Mouse (Mus musculus) embryonic facial prominence, embryonic 14.5 days (tissue): ENCODE measurements around the gene Dnm3. TPM values are rescaled to one million over a fixed set of nuclear protein-coding genes. Genes with fewer than 3 reads are reported as not detected.

Source experiments
- ATAC-seq: fragments of 200-750 bp; cut with Nextera tagmentation; 2 replicates; pipeline ENCODE4 v1.8.0; 2017; ENCODE audit warnings: low read depth, moderate number of reproducible peaks, moderate TSS enrichment
- DNase-seq: peaks from one replicate; pipeline ENCODE4 v3.0.0-alpha.2; 2015; ENCODE audit warnings: low spot score
- H3K27ac ChIP-seq: fragments of 300-500 bp; sonication (generic); replicated peaks from 2 replicates; pipeline ENCODE4 v1.5.1; 2014; ENCODE audit warnings: low read depth, mild to moderate bottlenecking, low read length, moderate library complexity
- H3K27me3 ChIP-seq: fragments of 300-500 bp; sonication (generic); replicated peaks from 2 replicates; pipeline ENCODE4 v1.6.1; 2014; ENCODE audit warnings: low read length; ENCODE audit not compliant: control insufficient read depth, insufficient read depth
- H3K36me3 ChIP-seq: fragments of 300-500 bp; sonication (generic); 2 replicates; pipeline ENCODE4 v1.6.1; 2014; ENCODE audit warnings: low read length, mixed read lengths; ENCODE audit not compliant: control insufficient read depth, insufficient read depth
- H3K4me1 ChIP-seq: fragments of 300-500 bp; sonication (generic); 2 replicates; pipeline ENCODE4 v1.6.1; 2014; ENCODE audit warnings: antibody characterized with exemption, low read length; ENCODE audit not compliant: control insufficient read depth, insufficient read depth
- H3K4me2 ChIP-seq: fragments of 300-500 bp; sonication (generic); 2 replicates; pipeline ENCODE4 v1.6.1; 2014; ENCODE audit warnings: low read depth, mild to moderate bottlenecking, low read length, moderate library complexity, mixed read lengths
- H3K4me3 ChIP-seq: fragments of 300-500 bp; sonication (generic); 2 replicates; pipeline ENCODE4 v1.5.1; 2014; ENCODE audit warnings: low read depth, mild to moderate bottlenecking, low read length
- H3K9ac ChIP-seq: fragments of 300-500 bp; sonication (generic); 2 replicates; pipeline ENCODE4 v1.6.1; 2014; ENCODE audit warnings: low read depth, mild to moderate bottlenecking, low read length, moderate library complexity, mixed read lengths
- H3K9me3 ChIP-seq: fragments of 300-500 bp; sonication (generic); 2 replicates; pipeline ENCODE4 v1.6.1; 2016; ENCODE audit warnings: low read length; ENCODE audit not compliant: control insufficient read depth
- WGBS: fragments of 180-500 bp; shearing (Covaris S2); extraction: QIAGEN DNeasy Blood & Tissue Kit; methylation state at CpG from one replicate; pipeline ENCODE4 v1.1.7; 2014; 5-methylcytosine and 5-hydroxymethylcytosine counted together
- polyA plus RNA-seq: library from polyadenylated mRNA; unstranded; fragments of >200 nt; fragmentation: Nextera tagmentation; extraction: Ambion mirVana; gene quantifications from 2 replicates; pipeline ENCODE4 v1.2.1, GENCODE M21; 2014

Dnm3 gene
- polyA plus RNA-seq, 1 experiment from 2014 or later: 9.1 TPM

GRCm38 (mm10) chr1:162143974-162144912 lies 333.6 kb downstream of the Dnm3 start:
- Histone ChIP-seq H3K4me3 (no peak overlapping the region), H3K36me3 (no peaks in the 10 kb centered on the region), H3K27ac (peak overlapping the region; percentile 86), H3K27me3 (no peaks in the 10 kb centered on the region), H3K4me2 (peak overlapping the region; percentile 10; the same call in 1 of the 2 replicates), H3K4me1 (0 out of 2 replicates have a peak, but pooled peaks cover 4% of the 10 kb centered on the region), H3K9me3 (no peaks in the 10 kb centered on the region), H3K9ac (no peak overlapping the region)
- ATAC-seq (0 out of 2 replicates have a peak, but pooled peaks have one; percentile 33), DNase-seq (peak; percentile 63)
- 41% methylated on average over 6 of the region's 6 CpGs for WGBS

GRCm38 (mm10) chr1:162142285-162142684 lies 335.5 kb downstream of the Dnm3 start:
- Histone ChIP-seq H3K9me3 (no peaks in the 10 kb centered on the region), H3K36me3 (no peaks in the 10 kb centered on the region), H3K9ac (no peak overlapping the region), H3K4me3 (no peak overlapping the region), H3K4me2 (no peak overlapping the region), H3K4me1 (0 out of 2 replicates have a peak, but pooled peaks cover 4% of the 10 kb centered on the region), H3K27me3 (no peaks in the 10 kb centered on the region), H3K27ac (no peak overlapping the region)
- DNase-seq (no peak), ATAC-seq (no peak)
- WGBS: 85% methylated on average over 7 of the region's 7 CpGs

GRCm38 (mm10) chr1:162136328-162136727 lies 341.5 kb downstream of the Dnm3 start:
- Histone ChIP-seq H3K9ac (no peak overlapping the region), H3K27ac (peak overlapping the region; percentile 78), H3K27me3 (no peaks in the 10 kb centered on the region), H3K4me1 (peaks cover 28% of the 10 kb centered on the region), H3K4me2 (no peak overlapping the region), H3K36me3 (no peaks in the 10 kb centered on the region), H3K9me3 (no peaks in the 10 kb centered on the region), H3K4me3 (no peak overlapping the region)
- DNase-seq (peak; percentile 87), ATAC-seq (peak; percentile 81)
- 9% methylated on average over 4 of the region's 4 CpGs for WGBS

- peak; percentile 84 for DNase-seq
- no peak overlapping the region; the same call in 1 of the 2 replicates for H3K4me2 ChIP-seq
Observed at GRCm38 (mm10) chr1:162135451-162136213, 342.2 kb downstream of the Dnm3 start.

GRCm38 (mm10) chr1:162134651-162135066 lies 343.2 kb downstream of the Dnm3 start:
- peak overlapping the region; percentile 94 for H3K27ac ChIP-seq
- ATAC-seq (no peak), DNase-seq (peak; percentile 74)
- peaks cover 38% of the 10 kb centered on the region for H3K4me1 ChIP-seq
- H3K4me2 ChIP-seq: peak overlapping the region; percentile 10; the same call in 1 of the 2 replicates
- H3K27me3 ChIP-seq: no peaks in the 10 kb centered on the region
- no peaks in the 10 kb centered on the region for H3K9me3 ChIP-seq
- H3K4me3 ChIP-seq: no peak overlapping the region
- no peak overlapping the region for H3K9ac ChIP-seq
- H3K36me3 ChIP-seq: no peaks in the 10 kb centered on the region
- WGBS: 22% methylated on average over 3 of the region's 3 CpGs

More at GRCm38 (mm10) chr1:162135451-162136213, 342.2 kb downstream of the Dnm3 start:
- H3K4me1 ChIP-seq: peaks cover 35% of the 10 kb centered on the region
- H3K27me3 ChIP-seq: no peaks in the 10 kb centered on the region
- H3K4me3 ChIP-seq: no peak overlapping the region
- H3K27ac ChIP-seq: peak overlapping the region; percentile 94
- ATAC-seq: peak; percentile 38
- no peaks in the 10 kb centered on the region for H3K36me3 ChIP-seq
- H3K9me3 ChIP-seq: no peaks in the 10 kb centered on the region
- no peak overlapping the region for H3K9ac ChIP-seq
- WGBS: 50% methylated on average over 11 of the region's 11 CpGs

- WGBS: 88% methylated on average over 8 of the region's 8 CpGs
- H3K36me3 ChIP-seq: no peaks in the 10 kb centered on the region
- no peaks in the 10 kb centered on the region for H3K27me3 ChIP-seq
- no peak overlapping the region for H3K9ac ChIP-seq
- DNase-seq (no peak), ATAC-seq (no peak)
- no peak overlapping the region for H3K4me3 ChIP-seq
- H3K4me2 ChIP-seq: no peak overlapping the region
- peaks cover 38% of the 10 kb centered on the region for H3K4me1 ChIP-seq
- H3K9me3 ChIP-seq: no peaks in the 10 kb centered on the region
- peak overlapping the region; percentile 94 for H3K27ac ChIP-seq
Observed at GRCm38 (mm10) chr1:162132908-162133641, 344.8 kb downstream of the Dnm3 start.

- WGBS: 58% methylated on average over 8 of the region's 8 CpGs
- no peak overlapping the region for H3K4me2 ChIP-seq
- H3K4me3 ChIP-seq: no peak overlapping the region
- no peaks in the 10 kb centered on the region for H3K9me3 ChIP-seq
- peak overlapping the region; percentile 68 for H3K27ac ChIP-seq
- no peak overlapping the region for H3K9ac ChIP-seq
- peak; percentile 31 for DNase-seq
- peaks cover 25% of the 10 kb centered on the region for H3K4me1 ChIP-seq
- ATAC-seq: peak; percentile 44; the same call in 1 of the 2 replicates
- no peaks in the 10 kb centered on the region for H3K36me3 ChIP-seq
- H3K27me3 ChIP-seq: no peaks in the 10 kb centered on the region
Observed at GRCm38 (mm10) chr1:162126856-162127792, 350.7 kb downstream of the Dnm3 start.
